Mouse (Mus musculus) hindbrain, embryonic 15.5 days (tissue): ENCODE results near the gene Rusc2. TPM values are rescaled to one million over a fixed set of nuclear protein-coding genes. Genes with fewer than 3 reads are reported as not detected.

Source experiments
- ATAC-seq: fragments of 200-750 bp; cut with Nextera tagmentation; 2 replicates; pipeline ENCODE4 v1.8.0; 2017; ENCODE audit warnings: low read depth, moderate number of reproducible peaks, moderate TSS enrichment; ENCODE audit not compliant: low FRiP score
- H3K27ac ChIP-seq: fragments of 300-500 bp; sonication (generic); replicated peaks from 2 replicates; pipeline ENCODE4 v1.5.1; 2015; ENCODE audit warnings: mild to moderate bottlenecking, inconsistent platforms
- H3K27me3 ChIP-seq: fragments of 300-500 bp; sonication (generic); 2 replicates; pipeline ENCODE4 v1.6.1; 2015; ENCODE audit warnings: control low read depth, inconsistent platforms
- H3K36me3 ChIP-seq: fragments of 300-500 bp; sonication (generic); 2 replicates; pipeline ENCODE4 v1.6.1; 2015; ENCODE audit warnings: control low read depth, inconsistent platforms
- H3K4me1 ChIP-seq: fragments of 300-500 bp; sonication (generic); replicated peaks from 2 replicates; pipeline ENCODE4 v1.6.1; 2015; ENCODE audit warnings: control low read depth, inconsistent platforms
- H3K4me2 ChIP-seq: fragments of 300-500 bp; sonication (generic); 2 replicates; pipeline ENCODE4 v1.6.1; 2015; ENCODE audit warnings: moderate library complexity, mild to moderate bottlenecking, inconsistent platforms
- H3K4me3 ChIP-seq: fragments of 300-500 bp; sonication (generic); 2 replicates; pipeline ENCODE4 v1.5.1; 2015; ENCODE audit warnings: mild to moderate bottlenecking, inconsistent platforms
- H3K9ac ChIP-seq: fragments of 300-500 bp; sonication (generic); 2 replicates; pipeline ENCODE4 v1.6.1; 2015; ENCODE audit warnings: inconsistent platforms
- H3K9me3 ChIP-seq: fragments of 300-500 bp; sonication (generic); 2 replicates; pipeline ENCODE4 v1.6.1; 2016; ENCODE audit warnings: control low read depth, inconsistent platforms
- WGBS: fragments of 180-500 bp; shearing (Covaris S2); methylation state at CpG from one replicate; pipeline ENCODE4 v1.1.7; 2015; 5-methylcytosine and 5-hydroxymethylcytosine counted together
- polyA plus RNA-seq: library from polyadenylated mRNA; unstranded; fragments of >200 nt; fragmentation: Nextera tagmentation; extraction: Ambion mirVana; gene quantifications from 2 replicates; pipeline ENCODE4 v1.2.1, GENCODE M21; 2015

Gene Rusc2
- polyA plus RNA-seq, 1 experiment from 2014 or later, result 99.5 TPM

DNA sequence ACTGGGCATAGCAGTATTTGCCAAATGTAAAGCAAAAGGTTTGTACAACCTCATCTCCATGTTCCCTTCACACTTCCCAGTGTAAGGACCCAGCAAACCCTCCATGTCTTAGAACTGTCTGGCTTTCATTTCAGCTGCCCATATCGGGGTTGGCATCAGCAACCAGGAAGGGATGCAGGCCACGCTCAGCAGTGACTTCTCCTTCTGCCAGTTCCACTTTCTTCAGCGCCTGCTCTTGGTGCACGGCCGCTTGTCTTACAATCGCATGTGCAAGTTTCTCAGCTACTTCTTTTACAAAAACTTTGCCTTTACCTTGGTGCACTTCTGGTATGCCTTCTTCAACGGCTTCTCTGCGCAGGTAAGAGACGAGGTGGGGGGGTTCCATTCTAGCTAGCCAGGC lies 14.0 kb upstream of the Rusc2 start:
- no peaks in the 10 kb centered on the region for H3K27me3 ChIP-seq

DNA sequence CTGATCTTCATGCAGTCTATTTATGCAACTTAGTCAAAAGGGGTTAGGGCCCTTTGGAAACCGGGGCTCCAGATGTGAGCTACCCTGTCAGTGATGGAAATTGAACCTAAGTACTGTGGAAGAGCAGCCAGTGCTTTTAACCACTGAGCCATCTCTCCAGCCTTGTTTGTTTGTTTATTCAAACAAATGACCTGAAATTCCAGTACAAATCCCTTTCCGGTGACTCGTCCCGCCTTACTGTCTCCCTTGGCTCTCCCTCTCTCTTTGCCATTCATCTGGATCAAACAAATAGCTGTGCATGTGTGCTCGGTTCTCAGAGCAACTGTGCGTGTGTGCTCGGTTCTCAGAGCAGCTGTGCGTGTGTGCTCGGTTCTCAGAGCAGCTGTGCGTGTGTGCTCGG lies 10.4 kb upstream of the Rusc2 start:
- no peak overlapping the region for H3K4me2 ChIP-seq
- no peak for ATAC-seq
- H3K4me3 ChIP-seq, result no peak overlapping the region
- no peaks in the 10 kb centered on the region for H3K36me3 ChIP-seq
- WGBS, result 68% methylated on average over 11 of the region's 11 CpGs
- H3K27me3 ChIP-seq, result no peaks in the 10 kb centered on the region
- no peaks in the 10 kb centered on the region for H3K4me1 ChIP-seq
- no peak overlapping the region for H3K27ac ChIP-seq
- no peak overlapping the region for H3K9ac ChIP-seq
- no peaks in the 10 kb centered on the region for H3K9me3 ChIP-seq

More for the DNA sequence above, 14.0 kb upstream of the Rusc2 start:
- Histone ChIP-seq H3K4me2 (no peak overlapping the region), H3K4me1 (no peaks in the 10 kb centered on the region), H3K9ac (no peak overlapping the region), H3K4me3 (no peak overlapping the region), H3K27ac (no peak overlapping the region), H3K36me3 (no peaks in the 10 kb centered on the region), H3K9me3 (no peaks in the 10 kb centered on the region)
- ATAC-seq, result no peak
- WGBS, result 94% methylated on average over 9 of the region's 9 CpGs

DNA sequence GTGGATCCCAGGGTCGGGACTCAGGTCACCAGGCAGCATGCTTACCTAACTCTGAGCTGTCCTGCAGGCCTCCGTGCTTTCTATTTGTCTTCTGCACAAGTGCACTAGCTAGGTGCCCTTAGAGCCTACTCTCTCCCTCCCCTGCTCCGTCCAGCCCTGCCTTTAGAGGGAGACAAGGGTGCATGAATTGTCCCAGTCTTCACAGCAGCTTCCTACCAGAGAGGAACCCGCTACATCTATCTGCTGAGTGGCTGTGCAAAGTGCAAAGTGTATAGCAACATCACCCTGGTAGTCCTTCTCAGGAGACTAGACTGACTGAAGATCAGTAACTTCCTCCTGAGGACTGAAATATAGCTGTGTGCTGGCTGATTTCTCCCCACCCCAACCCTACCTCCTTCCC lies 9.6 kb upstream of the Rusc2 start:
- Histone ChIP-seq H3K4me1 (no peaks in the 10 kb centered on the region), H3K9ac (no peak overlapping the region), H3K36me3 (no peaks in the 10 kb centered on the region), H3K27me3 (no peaks in the 10 kb centered on the region), H3K4me3 (no peak overlapping the region), H3K4me2 (no peak overlapping the region), H3K9me3 (no peaks in the 10 kb centered on the region), H3K27ac (no peak overlapping the region)
- WGBS, result 77% methylated on average over 4 of the region's 4 CpGs
- ATAC-seq, result no peak

DNA sequence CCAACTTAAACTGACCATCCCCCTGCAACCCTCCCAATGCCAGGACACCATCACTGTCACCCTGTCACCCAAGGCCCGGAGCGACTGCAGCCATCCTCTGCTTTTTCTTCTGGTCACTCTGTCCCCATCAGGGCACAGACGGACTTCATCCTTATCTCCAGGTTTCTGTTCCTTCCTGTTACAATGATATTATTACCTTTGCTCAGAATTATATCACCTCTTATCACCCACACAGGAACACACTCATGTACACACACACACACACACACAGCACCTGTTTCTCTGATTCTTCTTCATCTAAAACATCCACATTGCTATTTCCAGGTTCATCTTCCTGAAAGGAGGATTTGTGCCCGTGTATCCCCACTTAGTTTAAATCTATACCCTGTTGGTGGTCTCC lies 7.5 kb upstream of the Rusc2 start:
- no peak overlapping the region for H3K27ac ChIP-seq
- no peak overlapping the region for H3K9ac ChIP-seq
- no peak overlapping the region for H3K4me3 ChIP-seq
- H3K4me2 ChIP-seq, result no peak overlapping the region
- no peaks in the 10 kb centered on the region for H3K9me3 ChIP-seq
- no peaks in the 10 kb centered on the region for H3K4me1 ChIP-seq
- no peaks in the 10 kb centered on the region for H3K36me3 ChIP-seq
- no peaks in the 10 kb centered on the region for H3K27me3 ChIP-seq
- 87% methylated on average over 4 of the region's 4 CpGs for WGBS
- ATAC-seq, result no peak

DNA sequence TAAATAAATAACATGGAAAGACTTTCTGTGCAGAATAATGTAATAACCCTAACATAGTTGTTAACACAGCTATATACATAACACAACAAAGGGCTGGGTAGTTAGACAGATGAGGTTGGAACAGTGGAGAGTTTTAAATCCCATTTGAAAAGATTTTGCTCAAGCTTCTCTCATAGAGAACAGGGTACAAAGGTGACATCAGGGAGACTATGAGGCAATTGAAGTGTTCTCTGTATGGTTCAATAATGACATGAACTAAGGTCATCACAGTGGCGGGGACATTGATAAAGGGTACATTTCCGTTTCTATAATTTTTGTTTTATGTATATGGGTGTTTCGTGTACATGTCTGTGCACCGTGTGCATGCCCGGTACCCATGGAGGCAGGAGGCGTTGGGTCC lies 2.2 kb upstream of the Rusc2 start:
- no peak overlapping the region for H3K27ac ChIP-seq
- no peaks in the 10 kb centered on the region for H3K27me3 ChIP-seq
- no peak overlapping the region for H3K9ac ChIP-seq
- H3K4me2 ChIP-seq, result no peak overlapping the region
- H3K9me3 ChIP-seq, result no peaks in the 10 kb centered on the region
- peaks cover 30% of the 10 kb centered on the region for H3K4me1 ChIP-seq
- no peak overlapping the region for H3K4me3 ChIP-seq
- ATAC-seq, result no peak
- H3K36me3 ChIP-seq, result no peaks in the 10 kb centered on the region
- 94% methylated on average over 6 of the region's 6 CpGs for WGBS

DNA sequence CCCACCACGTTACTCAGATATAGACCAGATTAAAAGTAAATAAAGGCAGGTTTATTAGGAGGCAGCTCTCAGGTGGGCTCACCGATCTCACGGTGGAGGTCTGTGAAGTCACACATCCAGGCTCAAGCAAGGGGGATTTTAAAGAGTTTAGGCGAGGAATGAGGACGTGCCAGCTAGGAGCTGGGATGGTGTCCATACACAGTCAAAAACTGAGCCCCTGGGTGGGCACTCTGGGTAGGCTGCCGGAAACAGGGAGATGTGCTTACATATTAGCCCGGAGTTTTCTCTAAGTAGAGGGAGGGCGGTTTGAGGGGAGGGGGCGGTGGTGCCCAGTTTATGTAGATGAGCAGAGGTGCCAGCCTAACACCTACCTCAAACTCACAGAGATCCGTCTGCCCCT lies 828 bp upstream of the Rusc2 start:
- H3K27ac ChIP-seq, result peak overlapping the region; percentile 91; the same call in 1 of the 2 replicates

DNA sequence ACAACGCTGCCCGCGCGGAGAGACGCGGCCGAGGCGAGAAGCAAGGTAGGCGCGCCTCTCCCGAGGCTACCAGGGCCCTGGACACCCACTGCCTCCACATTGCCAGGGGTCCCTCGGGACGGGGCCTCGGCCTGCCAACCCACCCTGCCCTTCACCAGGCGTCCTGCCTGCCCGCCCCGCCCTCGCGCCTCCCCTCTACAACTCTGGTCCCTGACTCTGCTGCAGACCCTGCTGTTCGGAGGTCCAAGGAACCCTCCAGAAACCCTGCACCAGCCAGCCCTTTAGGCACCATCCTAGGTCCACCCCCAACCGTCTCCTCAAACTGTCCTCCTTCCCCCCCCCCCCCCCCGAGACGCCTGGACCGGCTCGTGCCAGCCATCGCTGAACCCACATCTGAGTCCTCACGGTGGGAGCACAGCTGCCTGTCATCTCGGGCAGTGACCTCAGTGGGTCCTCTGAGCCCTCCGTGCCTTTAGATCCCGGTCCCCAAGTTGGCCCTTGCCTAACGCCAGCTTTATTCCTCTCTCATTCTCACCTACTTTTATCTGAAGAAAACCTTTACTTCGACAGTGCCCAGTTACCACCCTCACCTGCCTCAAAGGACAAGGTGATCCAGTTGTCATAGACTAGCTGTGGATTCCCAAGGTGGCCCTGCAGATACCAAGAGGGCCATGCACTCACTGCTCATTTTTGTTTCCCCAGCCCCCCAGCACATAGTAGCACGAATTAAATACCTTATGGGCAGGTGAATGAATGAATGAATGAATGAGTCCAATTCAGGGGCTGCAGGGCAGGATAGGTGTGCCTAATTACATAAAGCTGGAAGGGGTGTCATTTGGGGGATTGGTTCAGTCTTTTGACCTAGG lies 609 bp downstream of the Rusc2 start:
- peak; percentile 87 for ATAC-seq
- Histone ChIP-seq H3K27ac (peak overlapping the region; percentile 91), H3K36me3 (no peaks in the 10 kb centered on the region), H3K27me3 (no peaks in the 10 kb centered on the region), H3K9ac (peak overlapping the region; percentile 94), H3K9me3 (no peaks in the 10 kb centered on the region), H3K4me1 (peaks cover 34% of the 10 kb centered on the region), H3K4me3 (peak overlapping the region; percentile 91), H3K4me2 (peak overlapping the region; percentile 88)
- WGBS, result 4% methylated on average over 28 of the region's 33 CpGs

More for the DNA sequence above, 828 bp upstream of the Rusc2 start:
- ATAC-seq, result peak; percentile 6
- Histone ChIP-seq H3K4me3 (peak overlapping the region; percentile 91), H3K9me3 (no peaks in the 10 kb centered on the region), H3K9ac (peak overlapping the region; percentile 94), H3K4me2 (peak overlapping the region; percentile 88), H3K4me1 (peaks cover 34% of the 10 kb centered on the region), H3K36me3 (no peaks in the 10 kb centered on the region), H3K27me3 (no peaks in the 10 kb centered on the region)
- 56% methylated on average over 10 of the region's 10 CpGs for WGBS

DNA sequence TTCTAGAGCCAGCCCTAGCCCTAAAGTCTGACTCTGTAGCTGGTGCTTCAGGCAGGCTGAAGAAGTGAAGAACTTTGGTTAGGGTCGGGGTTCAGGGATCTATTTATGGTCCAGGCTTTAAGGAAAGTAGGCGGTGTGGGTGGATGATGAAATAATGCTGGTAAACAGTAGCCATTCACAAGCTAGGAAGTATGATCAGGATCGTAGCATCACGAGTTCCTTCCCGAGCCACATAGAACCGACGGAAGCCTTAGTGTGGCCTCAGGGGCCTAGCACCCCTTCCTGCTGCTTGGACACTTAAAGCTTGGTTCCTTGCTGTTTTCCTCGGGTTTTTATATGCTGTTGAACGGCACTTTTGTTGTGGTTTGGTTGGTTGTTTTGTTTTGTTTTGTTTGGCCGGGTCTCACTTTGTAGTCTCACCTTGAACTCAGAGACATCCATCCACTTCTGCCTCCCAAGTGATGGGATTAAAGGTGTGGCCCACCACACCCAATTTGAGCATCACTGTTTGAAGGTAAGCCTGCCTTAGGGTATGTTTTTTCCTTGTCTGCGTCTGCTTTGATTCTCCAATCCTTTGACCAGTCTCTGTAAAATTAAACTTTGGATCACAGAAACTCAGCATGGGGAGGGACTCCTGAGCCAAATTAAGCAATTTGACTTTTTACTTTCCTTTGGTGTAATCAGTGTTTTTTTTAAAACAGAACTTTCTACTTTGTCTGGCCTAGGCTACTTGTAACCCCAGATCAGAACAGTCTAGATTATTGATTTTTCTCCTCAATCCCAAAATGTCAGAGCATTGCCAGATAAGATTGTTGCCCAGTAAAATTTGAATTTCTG lies 1.7 kb downstream of the Rusc2 start:
- H3K4me2 ChIP-seq, result peak overlapping the region; percentile 88
- H3K4me3 ChIP-seq, result peak overlapping the region; percentile 91
- H3K9me3 ChIP-seq, result no peaks in the 10 kb centered on the region
- H3K9ac ChIP-seq, result peak overlapping the region; percentile 20; the same call in 1 of the 2 replicates
- no peaks in the 10 kb centered on the region for H3K36me3 ChIP-seq
- H3K4me1 ChIP-seq, result peaks cover 34% of the 10 kb centered on the region
- WGBS, result 76% methylated on average over 11 of the region's 11 CpGs
- H3K27ac ChIP-seq, result 0 out of 2 replicates have a peak overlapping the region, but pooled peaks have one; percentile 10
- ATAC-seq, result no peak
- H3K27me3 ChIP-seq, result no peaks in the 10 kb centered on the region

DNA sequence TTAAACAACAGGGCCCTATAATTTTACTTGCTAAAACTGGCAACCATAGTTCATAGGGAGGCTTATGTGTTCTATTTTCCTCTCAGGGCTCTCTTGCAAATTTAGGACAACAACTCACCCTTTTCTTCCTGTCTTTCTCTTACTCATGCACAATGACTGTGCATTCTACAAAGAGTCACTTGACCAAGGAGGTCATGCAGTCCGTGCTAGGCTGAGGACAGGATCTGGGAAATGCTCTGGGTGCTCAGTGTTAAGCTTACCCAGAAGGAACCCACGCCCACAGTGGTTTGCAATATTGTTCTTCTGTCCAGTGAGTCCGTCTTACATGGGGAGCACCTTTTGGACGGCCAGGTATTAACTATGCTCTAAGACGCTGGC lies 2.3 kb downstream of the Rusc2 start:
- no peaks in the 10 kb centered on the region for H3K27me3 ChIP-seq
- H3K36me3 ChIP-seq, result no peaks in the 10 kb centered on the region
- no peak for ATAC-seq
- H3K4me2 ChIP-seq, result no peak overlapping the region
- H3K9ac ChIP-seq, result no peak overlapping the region
- no peak overlapping the region for H3K27ac ChIP-seq
- 94% methylated on average over 5 of the region's 5 CpGs for WGBS
- H3K4me3 ChIP-seq, result no peak overlapping the region
- H3K4me1 ChIP-seq, result peaks cover 34% of the 10 kb centered on the region
- H3K9me3 ChIP-seq, result no peaks in the 10 kb centered on the region

DNA sequence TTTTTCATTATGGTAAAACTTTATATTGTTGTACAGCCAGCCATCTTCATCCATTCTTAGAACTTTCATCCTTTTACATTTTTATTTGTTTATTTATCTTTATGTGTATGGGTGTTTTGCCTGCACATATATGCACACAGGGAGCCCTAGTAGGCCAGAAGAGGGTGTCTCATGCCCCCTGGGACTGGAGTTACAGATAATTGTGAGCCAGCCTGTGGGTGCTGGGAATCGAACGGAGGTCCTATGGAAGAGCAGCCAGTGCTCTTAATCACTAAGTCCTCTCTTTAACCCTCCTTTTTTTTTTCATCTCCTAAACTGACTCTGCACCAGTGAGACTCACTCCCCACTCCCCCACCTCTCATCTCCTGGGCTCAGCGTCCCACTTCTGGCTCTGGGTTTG lies 2.8 kb downstream of the Rusc2 start:
- Histone ChIP-seq H3K9me3 (no peaks in the 10 kb centered on the region), H3K36me3 (no peaks in the 10 kb centered on the region), H3K4me2 (no peak overlapping the region), H3K4me3 (no peak overlapping the region), H3K27ac (no peak overlapping the region), H3K9ac (no peak overlapping the region), H3K27me3 (no peaks in the 10 kb centered on the region), H3K4me1 (peaks cover 34% of the 10 kb centered on the region)
- no peak for ATAC-seq
- 92% methylated on average over 3 of the region's 3 CpGs for WGBS

DNA sequence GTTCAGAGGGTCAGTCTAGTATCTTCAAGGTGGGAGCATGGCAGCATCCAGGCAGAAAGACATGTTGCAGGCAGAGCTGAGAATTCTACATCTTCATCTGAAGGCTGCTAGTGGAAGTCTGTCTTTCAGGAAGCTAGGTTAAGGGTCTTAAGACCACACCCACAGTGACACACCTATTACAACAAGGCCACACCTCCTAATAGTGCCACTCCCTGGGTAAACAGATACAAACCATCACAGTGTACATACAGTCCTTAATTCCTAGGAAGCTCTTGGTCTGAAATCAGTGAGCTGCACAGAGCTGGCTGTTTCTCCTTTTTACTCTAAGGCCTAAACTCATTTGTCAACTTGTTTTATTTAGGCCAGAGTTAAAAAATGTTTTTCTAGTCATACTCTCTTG lies 5.2 kb downstream of the Rusc2 start:
- H3K4me1 ChIP-seq, result peaks cover 23% of the 10 kb centered on the region
- no peak overlapping the region for H3K4me2 ChIP-seq
- H3K9me3 ChIP-seq, result no peaks in the 10 kb centered on the region
- no peaks in the 10 kb centered on the region for H3K36me3 ChIP-seq
- no peak overlapping the region for H3K9ac ChIP-seq
- H3K27me3 ChIP-seq, result no peaks in the 10 kb centered on the region
- ATAC-seq, result no peak
- H3K27ac ChIP-seq, result no peak overlapping the region
- no peak overlapping the region for H3K4me3 ChIP-seq

DNA sequence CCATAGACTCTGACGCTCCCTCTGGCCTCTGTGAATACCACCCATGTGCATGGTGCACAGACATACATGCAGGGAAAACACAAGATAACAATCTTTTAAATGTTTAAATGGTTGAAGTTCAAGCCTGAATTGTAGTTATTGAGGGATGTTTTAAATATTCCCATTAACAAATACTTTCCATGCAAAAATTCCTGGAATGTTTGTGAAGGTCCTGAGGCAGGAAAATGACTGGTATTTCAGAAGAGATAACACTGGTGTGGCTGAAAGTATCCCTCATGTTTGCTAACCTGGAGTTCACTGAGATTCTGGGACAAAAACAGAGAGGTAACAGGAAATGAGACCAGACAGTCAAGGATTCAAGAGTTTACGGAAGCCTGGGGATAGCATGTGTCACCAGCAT lies 7.6 kb downstream of the Rusc2 start:
- Histone ChIP-seq H3K9ac (no peak overlapping the region), H3K27ac (no peak overlapping the region), H3K4me2 (no peak overlapping the region), H3K27me3 (no peaks in the 10 kb centered on the region), H3K4me1 (peaks cover 5% of the 10 kb centered on the region; the same call in 1 of the 2 replicates), H3K4me3 (no peak overlapping the region), H3K36me3 (no peaks in the 10 kb centered on the region), H3K9me3 (no peaks in the 10 kb centered on the region)
- ATAC-seq, result no peak
- 85% methylated on average over 2 of the region's 2 CpGs for WGBS
